Mouse (Mus musculus) erythroid progenitor cell, adult 5-6 weeks (primary cell): ENCODE results near the gene Mgat2. TPM values are rescaled to one million over a fixed set of nuclear protein-coding genes. Genes with fewer than 3 reads are reported as not detected.
"Not testable (repeated sequence)": the region's sequence is repeated elsewhere in the genome, so short reads cannot be mapped to it uniquely, and the experiment has no call there.

Source experiments
- ATAC-seq: replicated peaks from 2 replicates; pipeline ENCODE4 v1.8.0; 2016; ENCODE audit warnings: moderate number of reproducible peaks, mild to moderate bottlenecking, moderate TSS enrichment, inconsistent platforms; ENCODE audit not compliant: poor library complexity, low FRiP score, severe bottlenecking
- total RNA-seq, 2 experiments: library from RNA; stranded (forward) in 1 of 2; stranded (reverse) in 1 of 2; fragments of 150-400 nt in 1 of 2; fragments of 186-747, 209-891 nt in 1 of 2; gene quantifications; 2 replicates each; pipeline versions ENCODE4 v1.2.3 to v1.2.4; 2015 to 2017; ENCODE audit warnings: low replicate concordance in 2 of 2

Gene Mgat2
- 19.3 and 19.5 TPM in 2 replicates for total RNA-seq (2015; ENCODE audit: low replicate concordance)
- 15.9 and 22.3 TPM in 2 replicates for total RNA-seq (2017; ENCODE audit: low replicate concordance)

DNA sequence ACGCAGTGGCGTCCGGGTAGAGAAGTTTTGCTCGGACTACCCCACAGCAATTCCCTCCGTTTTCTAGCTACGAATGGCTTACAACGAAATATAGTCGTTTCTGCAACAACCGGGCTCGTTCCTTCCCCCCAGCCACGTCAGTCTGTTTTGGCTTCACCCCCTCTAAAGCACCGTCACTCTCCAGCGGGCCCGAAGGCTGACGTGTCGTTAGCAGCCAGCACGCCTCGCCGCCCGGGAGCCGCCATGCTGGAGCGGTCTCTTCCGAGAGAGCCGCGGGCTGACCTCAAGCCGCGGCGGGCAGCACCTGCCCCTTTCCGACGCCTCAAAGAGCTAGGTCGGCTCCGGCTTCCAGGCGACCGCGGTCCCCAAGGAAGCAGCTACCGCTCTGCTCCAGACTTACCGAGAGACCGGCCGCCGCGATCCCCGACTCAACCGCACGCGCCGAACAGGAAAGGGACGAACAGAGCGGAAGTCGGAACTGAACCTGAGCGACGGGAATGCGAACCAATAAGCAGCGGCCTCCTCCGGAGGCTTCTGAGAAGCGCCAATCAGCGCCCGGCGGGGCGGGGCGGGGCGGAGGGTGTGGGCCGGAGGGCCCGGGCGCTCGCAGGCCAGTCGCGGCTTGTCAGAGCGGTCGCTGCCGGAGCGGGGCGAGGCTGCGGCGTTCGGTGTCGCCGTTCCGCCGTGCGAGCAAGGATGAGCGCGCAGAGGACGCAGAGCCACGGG lies at the start of gene Mgat2, which contains the start of gene Rpl36al:
Mgat2 (plus strand) TSS at position 575 of the 726 bp plus-strand sequence.
Rpl36al (minus strand) TSS at position 501 of the 726 bp plus-strand sequence.
- peak; percentile 96 for ATAC-seq

DNA sequence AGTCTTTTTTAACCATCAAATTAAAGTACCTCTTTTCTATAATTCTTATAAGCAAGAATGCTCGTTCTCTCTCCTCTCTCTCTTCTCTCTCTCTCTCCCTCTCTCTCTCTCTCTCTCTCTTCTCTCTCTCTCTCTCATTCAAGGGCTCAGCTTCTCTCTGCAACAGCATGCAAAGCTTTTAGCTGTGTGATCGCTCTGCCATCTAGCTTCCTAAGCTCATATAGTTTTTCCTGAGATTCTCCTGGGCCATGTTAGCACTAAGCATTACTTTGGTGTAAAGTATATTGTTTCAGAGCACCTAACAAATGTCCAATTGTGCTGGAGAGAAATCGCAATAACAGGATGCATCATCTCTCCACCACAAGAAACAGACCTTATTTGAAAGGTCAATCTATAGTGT lies 44.8 kb upstream of the Mgat2 start:
- ATAC-seq = no peak

DNA sequence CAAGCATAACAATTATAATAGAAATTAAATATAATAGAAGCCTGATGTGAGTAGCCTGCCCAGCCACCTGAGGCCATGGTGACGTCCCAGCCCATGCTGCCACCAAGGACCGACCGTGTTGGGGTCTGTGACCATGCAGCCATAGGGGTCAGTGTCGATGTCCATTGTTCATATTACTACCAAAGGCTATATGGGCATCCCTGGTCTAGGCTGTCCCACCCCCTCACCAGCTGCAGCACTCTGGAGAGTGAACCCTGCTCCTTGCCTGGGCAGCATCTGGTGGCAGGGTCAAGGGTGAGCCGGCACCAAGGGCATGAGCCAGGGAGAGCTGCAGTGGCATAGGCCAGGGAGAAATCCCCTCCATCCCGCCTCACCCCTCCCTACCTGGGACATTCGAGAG lies 44.1 kb upstream of the Mgat2 start:
- ATAC-seq = no peak

DNA sequence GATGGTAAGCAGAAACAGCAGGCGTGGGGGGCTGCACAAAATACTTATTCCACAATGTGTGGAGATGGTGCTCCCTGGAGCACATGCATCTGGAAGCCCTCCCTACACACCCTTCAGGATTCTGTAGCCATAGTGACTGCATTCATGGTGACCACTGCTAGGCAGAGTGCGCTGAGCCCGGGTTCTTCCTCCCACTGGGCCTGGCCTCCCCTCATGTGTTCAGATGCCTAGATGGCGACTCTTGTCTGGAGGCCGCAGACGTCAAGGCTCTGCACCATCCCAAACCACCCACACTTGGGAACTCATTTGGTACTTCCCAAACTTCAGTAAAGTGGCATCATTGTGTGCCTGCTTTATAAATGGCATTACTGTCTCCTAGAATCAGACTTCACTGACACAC lies 40.5 kb upstream of the Mgat2 start:
- ATAC-seq = no peak

DNA sequence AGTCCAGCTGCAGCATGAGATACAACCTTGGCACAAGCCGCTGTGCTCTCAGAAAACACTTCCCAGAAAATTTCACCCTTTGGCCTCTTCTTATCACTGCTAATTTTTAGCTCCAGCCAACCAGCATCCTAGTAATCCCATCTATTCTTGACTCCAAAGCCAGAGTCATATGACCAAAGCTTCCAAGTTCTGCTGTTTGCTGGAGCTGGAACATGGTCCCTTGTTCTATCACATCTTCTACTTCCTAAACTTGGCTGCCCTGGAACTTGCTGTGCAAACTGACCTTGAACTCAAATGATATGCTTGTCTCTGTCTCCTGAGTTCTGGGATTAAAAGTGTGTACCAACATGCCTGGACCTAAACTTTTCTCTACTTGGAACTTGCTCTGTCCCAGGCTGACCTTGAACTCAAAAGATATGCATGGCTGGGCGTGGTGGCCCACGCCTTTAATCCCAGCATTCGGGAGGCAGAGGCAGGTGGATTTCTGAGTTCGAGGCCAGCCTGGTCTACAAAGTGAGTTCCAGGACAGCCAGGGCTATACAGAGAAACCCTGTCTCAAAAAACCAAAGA lies 36.7 kb upstream of the Mgat2 start:
- ATAC-seq = no peak

DNA sequence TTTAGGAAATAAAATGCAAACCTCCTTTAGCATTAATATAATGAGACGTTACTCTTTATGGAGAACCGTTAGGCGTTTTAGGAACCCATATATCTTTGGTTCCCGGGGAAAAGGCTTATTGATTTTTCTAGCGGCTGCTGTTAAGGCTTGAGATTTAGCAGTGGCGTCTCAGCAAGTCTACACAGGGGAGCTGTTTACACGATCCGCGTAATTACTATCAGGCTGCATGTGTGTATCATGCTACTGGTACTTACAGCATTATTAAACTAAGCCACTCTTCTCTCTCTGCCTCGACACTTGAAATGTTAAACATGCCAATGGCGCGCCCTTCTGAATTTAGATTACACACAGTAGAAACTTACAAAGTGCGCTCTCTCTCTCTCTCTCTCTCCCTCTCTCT lies 33.9 kb upstream of the Mgat2 start:
- ATAC-seq = no peak

DNA sequence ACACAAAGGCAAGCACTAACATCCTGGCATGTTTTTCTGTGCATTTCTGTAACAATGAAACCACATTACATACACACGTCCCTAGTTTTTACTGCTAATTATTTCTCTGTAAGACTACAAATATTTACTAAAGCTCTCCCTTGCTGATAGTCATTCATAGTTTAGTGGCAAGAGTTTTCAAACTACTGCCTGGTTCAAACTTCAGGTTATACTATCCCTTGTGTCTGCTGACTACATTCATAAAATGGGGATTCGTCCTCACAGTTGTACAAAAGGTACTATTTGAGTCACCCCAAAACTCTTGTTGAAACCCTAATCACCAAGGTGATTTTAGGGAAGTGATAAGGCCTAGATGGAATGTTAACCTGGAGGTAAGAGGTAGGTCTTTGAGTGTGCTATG lies 28.0 kb upstream of the Mgat2 start:
- no peak for ATAC-seq

DNA sequence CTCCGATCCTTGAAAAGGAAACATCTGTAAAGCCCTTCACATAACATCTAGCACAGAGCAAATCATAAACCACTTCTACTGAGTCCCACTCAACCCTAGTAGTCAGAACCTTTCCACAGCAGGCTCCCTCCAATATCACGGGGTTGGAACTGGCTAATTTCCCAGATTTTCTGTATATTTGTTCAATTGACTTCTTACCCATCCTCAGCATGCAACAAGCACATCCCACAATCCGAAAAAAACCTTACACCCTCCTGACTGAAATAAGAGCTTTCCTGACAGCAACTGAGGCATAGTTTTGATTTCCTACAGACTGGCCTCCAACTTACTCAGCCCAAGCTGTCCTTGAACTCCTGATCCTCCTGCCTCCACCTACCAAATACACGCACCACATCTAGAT lies 27.5 kb upstream of the Mgat2 start:
- no peak for ATAC-seq

DNA sequence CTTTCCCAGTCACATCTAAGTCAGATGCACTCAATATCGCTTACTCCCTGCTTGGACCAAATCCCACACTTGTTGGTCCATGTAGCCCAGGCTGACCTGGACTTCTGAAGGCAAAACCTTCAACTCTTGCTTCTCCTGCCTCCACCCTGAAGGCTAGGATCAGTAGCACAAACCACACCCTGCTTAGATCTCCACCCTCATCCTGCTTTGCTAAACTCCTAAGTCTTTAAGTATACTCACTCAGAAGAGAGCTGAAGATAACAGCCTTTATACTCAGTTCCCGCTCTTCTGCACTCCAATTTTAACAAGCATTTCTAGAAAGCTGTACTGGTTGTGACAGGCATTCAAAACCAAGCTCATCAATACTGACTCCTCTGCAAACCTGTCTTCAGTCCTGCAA lies 26.9 kb upstream of the Mgat2 start:
- ATAC-seq = peak; percentile 70

DNA sequence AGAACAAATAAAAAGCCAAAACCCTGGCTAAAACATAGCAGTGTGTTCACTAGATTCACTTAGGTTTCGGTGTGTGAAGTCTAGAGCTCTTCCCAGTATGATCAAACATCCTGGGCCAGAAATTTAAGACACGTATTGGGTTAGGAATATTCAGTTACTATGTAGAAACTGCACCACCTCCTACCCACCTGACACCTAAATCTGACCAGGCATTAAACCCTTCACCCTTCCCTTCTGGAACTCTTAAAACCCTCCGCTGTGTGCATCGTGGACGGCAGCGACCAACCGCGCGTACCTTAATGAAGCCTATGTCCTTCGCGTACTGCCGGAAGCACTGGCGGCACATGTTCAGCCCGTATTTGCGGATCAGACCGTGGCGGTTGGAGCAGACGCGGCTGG lies 25.6 kb upstream of the Mgat2 start:
- no peak for ATAC-seq

DNA sequence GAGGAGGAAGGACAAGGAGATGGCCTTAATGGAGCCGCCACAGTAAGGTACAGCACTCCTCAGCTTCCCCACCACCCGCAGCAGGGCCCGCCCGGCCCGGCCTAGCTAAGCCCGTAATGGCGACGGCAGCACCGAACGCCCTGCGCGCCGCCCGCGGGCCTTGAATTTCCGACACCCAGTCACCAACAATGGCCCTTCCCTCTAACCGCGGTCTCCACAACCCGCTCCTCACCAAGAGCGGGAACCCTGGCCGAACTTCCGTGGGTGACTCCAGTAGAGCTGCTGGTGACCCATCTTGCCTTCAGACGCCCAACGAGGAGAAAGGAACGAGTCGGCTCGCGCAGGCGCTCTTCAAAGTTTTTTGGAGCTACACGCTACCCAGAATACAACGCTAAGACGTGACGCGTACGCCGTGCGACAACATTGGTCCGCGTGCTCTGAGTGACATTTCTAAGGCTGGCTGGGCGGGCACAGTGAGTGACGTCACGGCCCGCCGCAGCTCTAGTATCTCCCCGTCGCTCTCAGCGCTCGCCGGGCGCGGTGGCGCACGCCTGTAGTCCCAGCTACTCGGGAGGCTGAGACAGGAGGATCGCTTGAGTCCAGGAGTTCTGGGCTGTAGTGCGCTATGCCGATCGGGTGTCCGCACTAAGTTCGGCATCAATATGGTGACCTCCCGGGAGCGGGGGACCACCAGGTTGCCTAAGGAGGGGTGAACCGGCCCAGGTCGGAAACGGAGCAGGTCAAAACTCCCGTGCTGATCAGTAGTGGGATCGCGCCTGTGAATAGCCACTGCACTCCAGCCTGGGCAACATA lies 25.0 kb upstream of the Mgat2 start, which contains the start of gene Rps29:
Rps29 (minus strand) TSS at position 422 of the 813 bp plus-strand sequence.
- ATAC-seq = peak; percentile 94

DNA sequence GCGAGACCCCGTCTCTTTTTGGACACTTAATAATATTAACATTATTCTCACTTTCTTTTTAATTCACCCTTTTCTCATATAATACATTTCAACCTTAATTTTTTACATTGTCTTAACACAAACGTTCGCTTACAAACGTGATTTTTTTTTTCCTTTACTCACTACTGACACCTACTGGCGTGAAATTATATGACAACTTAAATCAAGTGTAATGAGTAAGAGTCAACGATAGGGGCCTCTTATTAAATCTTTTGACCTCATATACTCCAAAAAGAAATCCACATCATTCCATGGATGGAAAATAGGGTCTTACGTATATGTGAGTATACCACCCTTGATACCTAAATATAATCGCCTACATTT lies 24.4 kb upstream of the Mgat2 start:
- ATAC-seq = peak; percentile 49

DNA sequence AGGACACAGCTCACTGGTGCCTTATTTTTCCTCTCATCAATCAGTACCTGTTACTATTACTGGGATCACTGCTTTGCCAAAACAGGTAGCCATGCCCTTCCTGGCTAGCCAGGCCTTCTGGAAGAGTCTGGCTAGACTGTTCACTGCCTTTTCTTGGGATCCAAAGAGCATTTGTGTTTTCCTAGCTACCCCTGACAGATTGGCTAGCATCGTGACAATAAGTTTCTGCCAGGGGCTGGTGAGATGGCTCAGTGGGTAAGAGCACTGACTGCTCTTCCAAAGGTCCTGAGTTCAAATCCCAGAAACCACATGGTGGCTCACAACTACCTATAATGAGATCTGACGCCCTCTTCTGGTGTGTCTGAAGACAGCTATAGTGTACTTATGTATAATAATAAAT lies 23.3 kb upstream of the Mgat2 start:
- ATAC-seq = not testable (repeated sequence)

DNA sequence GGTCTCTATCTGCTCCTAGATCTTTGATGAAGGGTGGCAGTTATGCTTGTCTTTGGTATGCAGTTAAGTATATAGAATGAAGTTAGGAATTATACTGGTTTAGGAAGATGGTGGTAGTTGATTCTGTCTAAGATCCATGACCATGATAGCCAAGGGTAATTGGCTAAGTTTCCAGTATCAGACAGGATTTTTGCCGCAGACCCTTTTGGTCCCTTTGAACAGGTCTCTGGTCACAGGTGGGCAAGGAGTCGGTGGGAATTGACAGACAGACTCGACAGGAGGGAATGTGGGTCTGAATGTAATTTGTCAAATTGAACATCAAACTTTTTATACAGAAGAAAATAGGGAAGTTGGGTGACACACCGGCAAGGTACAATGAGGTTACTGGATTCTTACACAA lies 20.4 kb upstream of the Mgat2 start:
- not testable (repeated sequence) for ATAC-seq

DNA sequence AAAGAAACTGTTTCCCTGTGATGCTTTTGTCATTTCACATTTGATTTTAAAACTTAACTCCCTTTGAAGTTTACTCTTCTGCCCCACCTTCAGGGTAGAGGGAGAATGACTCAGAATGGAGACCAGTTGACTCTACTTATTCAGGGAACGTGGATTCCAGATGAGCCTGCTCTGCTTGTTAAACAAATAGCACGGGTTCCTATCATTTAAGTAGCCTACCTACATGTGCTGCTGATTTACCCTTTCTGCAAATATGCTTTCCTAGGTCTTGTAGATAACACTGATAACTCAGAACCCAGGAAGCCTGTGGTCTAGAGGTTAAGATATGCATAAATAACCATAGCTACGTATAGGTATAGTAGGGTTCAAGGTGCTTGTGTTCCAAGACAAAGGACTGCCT lies 19.1 kb upstream of the Mgat2 start:
- no peak for ATAC-seq

DNA sequence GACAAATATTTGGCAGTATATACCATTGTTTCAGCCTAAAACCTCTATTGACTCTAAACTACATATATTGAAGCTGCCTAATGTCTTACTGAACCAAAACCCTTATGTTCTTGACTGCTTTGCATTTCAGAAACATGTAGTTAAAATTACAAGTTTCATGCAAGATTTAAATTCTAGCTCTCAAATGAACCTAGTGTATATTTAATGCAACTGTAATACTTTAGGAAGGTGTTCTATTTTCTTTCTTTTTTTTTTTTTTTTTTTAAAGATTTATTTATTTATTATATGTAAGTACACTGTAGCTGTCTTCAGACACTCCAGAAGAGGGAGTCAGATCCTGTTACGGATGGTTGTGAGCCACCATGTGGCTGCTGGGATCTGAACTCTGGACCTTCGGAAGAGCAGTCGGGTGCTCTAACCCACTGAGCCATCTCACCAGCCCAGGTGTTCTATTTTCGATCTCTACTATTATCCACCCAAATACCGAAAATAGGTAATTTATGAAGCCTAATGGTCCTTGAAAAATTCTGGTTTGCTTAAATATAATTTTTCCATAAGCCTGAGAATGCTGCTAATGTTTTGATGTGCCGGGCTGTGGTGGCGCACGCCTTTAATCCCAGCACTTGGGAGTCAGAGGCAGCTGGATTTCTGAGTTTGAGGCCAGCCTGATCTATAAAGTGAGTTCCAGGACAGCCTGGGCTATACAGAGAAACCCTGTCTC lies 16.9 kb upstream of the Mgat2 start:
- ATAC-seq = not testable (repeated sequence)

DNA sequence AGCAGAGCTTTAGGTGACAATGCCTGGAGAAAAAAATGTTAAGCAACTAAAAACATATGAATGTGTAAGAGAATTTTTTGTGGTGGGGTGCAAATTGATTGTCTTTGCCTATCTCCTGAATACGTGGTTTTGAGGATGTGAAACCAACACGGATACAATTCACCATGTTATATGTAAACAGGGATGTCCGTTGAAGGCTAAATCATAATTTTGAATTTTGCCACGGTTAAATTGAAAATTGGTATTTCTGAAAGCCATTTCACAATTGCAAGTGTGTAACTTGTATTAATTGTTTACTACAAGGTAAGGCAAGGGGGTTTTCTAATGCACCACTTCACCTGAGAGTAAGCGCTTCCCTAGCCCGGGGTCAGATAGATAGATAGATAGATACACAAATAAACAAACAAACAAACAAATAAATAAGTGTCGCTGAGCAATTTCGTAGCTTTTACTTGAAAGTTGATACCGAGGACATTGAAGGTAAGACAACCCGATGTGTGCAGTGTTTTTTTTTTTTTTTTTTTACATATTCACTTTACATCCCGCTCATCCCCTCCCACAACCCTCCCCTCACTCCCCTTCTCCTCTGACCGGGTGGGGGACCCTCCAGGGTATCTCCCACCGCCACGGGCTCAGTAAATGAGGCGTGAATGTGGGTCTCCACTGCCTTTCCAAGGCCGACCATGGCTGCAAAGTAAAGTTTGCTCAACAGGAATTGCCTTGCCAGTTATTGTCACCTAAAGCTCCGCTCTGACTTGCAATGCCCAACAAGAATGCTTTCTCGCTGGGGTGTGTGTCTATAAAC lies 16.1 kb upstream of the Mgat2 start:
- 0 out of 2 replicates have a peak, but pooled peaks have one; percentile 4 for ATAC-seq

DNA sequence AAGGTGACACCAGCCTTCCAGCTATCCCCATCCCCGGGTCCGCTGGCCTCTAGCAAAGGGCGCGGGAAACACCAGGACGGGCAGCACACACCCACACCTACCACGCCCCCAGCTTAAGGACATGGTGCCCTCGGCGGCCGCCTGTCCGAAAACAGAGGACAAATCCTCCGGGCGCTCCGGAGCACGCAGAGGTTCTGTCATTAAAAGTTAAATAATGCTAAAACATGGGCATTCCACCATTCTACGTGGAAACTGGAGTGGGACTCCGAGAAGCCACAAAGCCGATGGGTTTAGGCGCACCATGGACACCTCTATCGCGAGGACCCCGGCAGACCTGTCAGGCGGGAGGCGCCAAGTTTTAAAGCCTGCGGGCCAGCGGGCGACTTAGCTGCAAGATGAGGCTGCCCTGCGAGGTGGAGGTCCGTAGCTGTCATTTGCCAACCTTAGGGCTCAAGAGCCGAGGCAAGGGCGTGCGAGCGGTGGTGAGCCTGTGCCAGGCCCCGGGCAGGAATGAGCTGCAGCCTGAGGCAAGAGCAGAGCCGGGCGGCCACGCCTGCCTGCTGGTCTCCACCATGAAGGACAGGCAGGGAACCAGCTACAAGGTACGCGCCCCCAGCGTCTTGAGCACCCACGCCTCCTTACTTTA lies 15.4 kb upstream of the Mgat2 start, which contains the start of gene Lrr1:
Lrr1 (plus strand) TSS at position 354 of the 646 bp plus-strand sequence.
- peak; percentile 95 for ATAC-seq

DNA sequence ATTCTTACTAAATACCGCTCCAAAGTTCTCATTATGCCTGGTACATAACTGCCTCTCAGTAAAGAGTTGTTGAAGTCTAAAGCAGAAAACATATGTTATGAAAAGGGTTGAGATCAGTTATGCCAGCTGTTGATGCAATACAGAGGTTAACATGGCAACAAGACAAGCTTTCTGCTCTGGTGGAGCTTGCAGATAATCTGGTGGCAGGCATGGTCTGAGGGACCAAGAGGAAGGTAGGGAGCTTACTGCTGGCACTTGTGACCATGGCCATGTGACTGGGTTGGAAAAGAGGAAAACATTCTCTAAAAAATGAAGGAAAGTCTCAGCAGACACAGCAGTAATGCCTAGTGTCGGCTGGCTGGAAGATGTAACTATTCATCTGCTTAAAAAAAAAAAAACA lies 12.7 kb upstream of the Mgat2 start:
- no peak for ATAC-seq
